Mouse (Mus musculus) small intestine, adult 2 months (tissue): ENCODE measurements around the gene Crocc2.

Experiments used
- CTCF ChIP-seq: fragments of 200-500 bp; IDR thresholded peaks from 2 replicates; pipeline ENCODE4 v1.5.1; 2012; ENCODE audit warnings: low read depth, mild to moderate bottlenecking, control low read depth, inconsistent platforms, low read length, moderate library complexity, mixed read lengths; ENCODE audit not compliant: insufficient replicate concordance, insufficient read length; ENCODE audit errors: extremely low read depth
- POLR2A ChIP-seq: fragments of 200-500 bp; IDR thresholded peaks from 2 replicates; pipeline ENCODE4 v1.6.1; 2012; ENCODE audit warnings: low read depth, mild to moderate bottlenecking, control low read depth, inconsistent platforms, low read length, moderate library complexity

GRCm38 (mm10) chr1:93124066-93124465 is 44.5 kb upstream of the Crocc2 start:
- TF ChIP-seq CTCF: no peak
- no peak for TF ChIP-seq POLR2A
